Mouse (Mus musculus) thymus, postnatal 10 days (tissue): ENCODE results near the gene Tmem59.

ENCODE experiments used
- DNase-seq, 2 experiments: peaks; one replicate each; pipeline ENCODE4 v3.0.0; 2021; ENCODE audit warnings: low spot score in 2 of 2

The Tmem59 gene

DNA sequence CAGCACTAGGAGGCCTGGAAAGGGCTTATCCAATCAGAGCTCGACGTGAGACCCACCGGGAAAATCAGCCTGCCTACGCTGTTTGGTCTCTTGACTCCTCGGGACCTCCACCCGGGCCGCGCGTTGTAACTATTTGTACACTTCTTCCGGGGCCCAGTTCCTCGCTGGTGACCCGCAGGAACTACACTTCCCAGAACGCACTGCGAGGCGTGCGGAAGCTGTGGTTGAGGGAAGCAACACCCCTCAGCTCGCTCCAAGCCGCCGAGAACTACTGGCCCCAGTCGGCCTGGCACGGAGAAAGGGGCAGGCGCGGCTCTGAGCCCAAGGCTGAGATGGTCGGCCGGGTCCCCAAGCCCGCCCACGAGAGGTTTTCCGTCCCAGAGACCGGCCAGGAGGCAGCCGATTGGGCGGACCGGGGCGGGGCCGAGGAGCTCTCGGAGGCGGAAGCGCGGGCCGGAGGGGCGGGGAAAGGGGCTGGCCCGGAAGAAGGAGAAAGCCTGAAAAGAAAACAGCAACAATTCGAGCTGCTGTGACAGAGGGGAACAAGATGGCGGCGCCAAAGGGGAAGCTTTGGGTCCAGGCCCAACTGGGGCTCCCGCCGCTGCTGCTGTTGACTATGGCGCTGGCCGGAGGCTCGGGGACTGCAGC lies at the start of gene Tmem59:
Gene Tmem59 (plus strand): TSS at position 218 of the 648 bp plus-strand sequence.
- peak; percentile 90 to 93 for DNase-seq

DNA sequence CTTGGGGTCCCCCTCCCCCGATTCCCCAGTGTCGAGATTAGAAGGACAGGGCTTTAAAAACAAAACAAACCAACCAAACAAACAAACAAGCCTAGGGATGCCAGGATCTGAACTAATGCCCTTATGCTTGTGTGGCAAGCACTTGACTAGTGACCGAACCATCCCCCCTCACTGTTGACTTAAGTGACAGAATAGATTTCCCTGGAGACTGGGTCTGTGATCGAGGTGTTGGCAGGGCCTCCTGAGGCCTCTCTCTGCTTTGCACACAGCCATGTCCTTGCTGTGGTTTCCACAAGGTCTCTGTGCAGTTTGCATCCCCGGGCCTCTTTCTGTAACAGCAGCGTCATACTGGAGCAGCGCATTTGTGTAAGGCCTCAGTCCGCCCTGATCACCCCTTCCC lies 48.8 kb upstream of the Tmem59 start:
- DNase-seq: no peak

DNA sequence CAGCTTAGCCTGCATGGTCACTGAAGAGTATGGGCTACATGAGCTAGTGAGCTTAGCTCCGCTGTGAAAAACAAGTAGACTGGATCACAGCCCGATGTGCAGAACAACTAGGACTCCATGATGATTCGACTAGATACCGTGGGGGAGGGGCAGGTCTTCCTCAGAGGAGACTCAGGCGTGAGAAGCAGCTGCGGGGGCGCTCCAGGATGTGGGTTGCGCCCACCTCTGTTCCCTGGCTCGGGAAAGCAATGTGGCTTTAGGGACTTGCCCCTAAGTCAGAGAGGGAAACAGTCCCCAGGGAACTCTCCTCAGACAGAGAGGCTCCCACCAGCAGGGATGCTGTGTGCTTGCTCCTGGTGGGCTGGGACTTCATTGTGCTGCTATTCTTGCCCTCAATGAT lies 47.7 kb upstream of the Tmem59 start:
- peak; percentile 31 to 53 for DNase-seq

DNA sequence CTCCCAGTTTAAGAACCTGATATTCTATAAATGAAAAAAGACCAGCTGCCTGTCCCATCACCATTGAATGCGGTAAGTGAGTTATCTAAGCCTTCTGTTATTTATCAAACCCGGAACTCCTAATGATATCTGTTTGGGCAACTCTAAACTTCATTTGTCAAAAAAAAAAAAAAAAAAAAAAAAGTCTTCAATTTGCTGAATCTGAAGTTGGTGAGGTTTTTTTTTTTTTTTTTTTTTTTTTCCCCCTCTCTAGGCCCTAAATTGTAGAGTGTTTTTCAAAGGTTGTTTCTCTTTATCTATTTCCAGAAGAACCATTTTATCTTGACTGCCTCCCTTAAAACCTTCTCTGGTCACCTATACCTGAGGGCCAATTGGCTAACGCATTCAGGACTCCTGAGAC lies 43.3 kb upstream of the Tmem59 start:
- DNase-seq: no peak

DNA sequence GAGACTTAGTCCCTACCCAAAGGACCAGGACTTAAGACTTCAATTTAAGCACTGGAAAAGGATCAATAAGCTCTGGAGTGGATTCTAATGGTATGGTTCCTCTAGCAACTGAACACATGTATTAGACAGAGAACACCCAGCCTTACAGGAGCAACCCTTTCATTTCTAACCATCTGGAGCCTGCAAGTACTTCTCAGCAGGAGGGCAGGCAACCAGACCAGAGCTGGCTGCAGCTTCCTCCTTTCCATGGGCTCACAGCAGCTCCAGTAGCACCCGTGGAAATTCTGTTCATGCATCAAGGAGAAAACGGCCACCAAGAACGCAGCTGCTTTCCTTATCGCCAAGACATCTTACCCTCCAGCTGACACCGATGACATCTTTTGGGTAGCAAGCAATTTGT lies 42.5 kb upstream of the Tmem59 start:
- no peak for DNase-seq

DNA sequence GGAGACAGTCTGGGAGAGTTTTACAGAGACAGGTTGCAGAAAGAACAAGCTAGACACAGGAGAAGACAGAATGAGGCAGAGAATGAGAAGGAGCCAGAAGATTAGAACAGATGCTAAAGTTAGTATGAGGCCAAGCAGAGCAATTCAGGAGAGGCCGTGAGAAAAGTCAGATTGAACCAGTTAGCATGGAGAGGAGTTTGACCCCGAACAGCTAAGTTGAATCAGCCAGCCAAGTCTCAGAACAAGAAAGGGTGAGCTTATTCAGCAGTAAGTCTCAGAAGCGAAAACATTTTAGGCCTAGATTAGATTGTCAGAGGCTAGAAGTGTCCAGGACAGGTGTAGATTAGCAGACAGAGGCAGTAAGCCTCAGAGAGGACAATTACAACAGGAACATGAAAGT lies 41.7 kb upstream of the Tmem59 start:
- DNase-seq: no peak

DNA sequence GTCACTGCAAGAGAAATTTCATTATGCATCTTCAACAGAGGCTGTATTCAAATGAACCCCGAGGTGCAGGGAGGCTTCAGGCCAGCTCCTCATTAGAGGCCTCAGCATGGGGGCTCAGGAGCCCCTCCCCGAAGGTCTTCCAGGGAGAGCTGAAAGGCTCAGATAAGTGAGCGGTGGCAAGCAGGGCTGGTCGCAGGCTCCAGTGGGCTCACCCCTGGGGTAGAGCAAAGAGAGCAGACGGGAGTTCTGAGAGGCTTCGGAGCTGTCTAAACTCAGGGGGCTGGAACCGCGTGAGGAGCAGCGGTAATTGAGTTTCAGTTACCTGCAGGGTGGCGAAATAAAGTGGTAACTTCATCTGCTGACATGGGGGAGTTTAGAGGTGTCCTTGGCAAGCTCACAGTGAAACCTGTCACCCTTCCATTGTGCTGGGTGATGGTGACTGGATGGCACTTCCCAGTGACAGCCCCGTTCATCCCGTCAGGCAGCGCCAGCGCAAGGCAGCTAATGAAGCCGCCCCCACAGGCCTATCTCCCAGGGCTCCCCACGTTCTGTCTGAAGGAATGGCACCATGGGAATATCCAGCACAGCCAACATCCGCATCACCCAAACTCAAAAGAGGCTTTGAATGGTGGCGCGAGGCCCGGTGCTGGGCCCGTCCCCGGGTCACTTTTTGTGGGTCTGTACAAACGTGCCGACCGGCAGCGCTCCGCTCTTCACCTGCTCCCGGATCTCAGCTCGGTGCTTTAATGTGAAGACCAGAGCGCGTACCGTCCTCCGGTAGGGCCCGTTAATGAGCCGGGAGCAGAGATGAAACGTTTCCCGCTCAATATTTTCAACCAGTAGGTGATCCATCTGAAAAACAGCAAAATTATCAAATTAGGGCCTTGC lies 39.0 kb upstream of the Tmem59 start:
- no peak for DNase-seq

DNA sequence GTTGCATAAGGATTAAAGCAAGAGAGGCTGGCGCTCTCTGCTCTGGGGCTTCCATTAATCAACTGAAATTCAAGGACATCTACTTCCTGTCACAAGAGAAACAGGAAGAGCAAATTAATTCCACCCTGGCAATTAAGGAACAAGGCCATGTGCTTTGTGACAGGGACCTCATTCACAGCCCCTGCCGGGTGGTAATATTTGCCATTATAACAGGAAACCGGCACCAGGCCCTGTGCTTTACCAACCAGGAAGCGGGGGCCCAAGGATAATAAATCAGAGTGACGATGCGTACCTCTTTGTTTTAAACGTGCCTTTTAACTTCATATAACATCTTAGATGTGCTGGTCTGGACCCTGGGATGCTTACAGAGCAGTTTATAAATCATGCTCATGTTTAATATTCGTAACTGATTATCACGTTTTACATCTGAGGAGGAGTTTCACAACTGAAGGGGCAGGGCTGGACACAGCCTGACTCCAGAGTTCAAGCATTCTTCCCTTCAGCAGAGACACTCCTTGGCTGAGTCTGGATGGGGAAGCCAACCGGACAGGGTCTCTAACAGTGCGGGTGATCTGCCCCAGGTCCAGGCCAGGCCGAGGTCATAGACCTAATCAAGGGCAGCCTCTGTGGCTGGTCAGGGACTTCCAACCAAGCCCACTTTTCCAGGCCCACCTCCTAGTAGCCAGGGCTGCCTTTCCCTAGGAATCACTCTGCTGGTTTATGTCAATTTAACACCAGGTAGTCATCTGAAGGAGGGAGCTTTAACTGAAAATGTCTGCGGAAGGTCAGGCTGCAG lies 38.2 kb upstream of the Tmem59 start:
- DNase-seq: no peak

DNA sequence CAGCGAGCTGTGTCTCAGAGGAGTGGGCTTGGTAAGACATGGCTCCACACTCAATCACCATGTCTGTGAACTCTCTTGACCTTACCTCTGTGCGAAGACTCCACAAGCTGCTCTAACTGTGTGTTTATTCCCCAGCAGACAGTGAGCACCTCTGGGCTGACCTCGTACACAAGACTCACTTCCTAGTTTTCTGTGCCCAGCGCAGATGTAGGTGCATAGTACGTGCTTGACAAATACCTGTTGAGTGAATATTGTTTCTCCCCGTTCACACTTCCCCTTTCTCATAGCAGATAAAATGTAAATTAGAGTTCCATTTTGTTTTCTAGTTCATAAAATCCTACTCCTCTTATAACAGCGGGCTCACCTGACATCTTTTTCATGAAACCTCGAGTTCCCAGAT lies 34.7 kb upstream of the Tmem59 start:
- no peak for DNase-seq

DNA sequence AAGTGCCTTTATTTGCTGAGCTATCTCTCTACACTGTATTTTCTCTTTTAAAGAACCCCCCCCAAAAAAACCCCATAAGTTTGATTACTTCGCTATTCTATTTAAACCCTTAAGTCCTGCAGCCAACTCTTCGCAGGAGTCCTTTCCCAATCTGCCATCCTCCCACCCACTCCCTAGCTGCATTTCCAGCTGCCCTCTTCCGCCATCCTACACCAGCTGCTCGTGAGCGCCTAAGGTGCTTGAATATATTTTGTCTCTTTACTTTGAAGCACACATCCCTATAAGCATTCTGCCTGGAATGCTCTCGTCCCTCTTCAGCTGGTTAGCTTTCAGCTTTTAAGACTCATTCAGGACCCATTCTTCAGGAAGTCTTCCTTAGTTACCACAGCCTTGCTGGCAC lies 27.2 kb upstream of the Tmem59 start:
- no peak for DNase-seq

DNA sequence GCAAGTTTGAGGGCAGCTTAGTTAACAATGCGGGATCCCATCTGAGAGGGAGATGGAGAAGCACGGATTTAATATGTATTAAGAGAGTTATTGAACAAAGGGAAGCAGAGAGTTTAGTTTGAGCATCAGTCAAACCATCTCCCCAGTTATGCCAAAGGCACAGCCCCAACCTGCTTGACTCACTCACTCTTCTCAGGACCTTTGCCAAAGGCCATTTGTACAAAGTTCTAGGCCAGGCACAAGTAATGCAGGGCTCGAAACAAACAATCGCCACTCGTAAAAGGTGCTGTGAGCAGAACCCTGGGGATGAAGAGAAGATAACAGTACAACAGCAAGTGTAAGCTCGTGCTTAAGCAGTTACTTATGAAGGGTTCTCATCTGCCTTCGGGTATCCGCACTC lies 25.6 kb upstream of the Tmem59 start:
- no peak for DNase-seq

DNA sequence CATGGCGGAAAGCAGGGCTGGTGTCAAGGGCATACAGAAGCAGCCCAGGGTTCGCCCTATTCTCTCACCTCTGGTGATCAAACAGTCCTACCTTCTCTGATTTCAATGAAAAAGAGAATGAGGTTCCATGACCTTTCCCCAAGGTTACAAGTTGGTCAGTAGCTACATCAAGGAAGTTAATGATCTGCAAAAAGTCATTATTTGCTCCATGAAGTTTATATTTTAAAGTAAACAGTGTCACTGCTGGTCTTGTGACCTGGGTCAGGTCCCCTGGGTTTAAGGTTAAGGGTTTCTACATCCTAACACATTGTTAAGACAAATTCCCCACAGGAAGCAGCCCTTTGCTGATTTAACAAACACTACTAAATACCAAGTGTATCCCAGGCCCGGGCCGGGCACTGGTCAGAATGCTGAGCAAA lies 21.2 kb upstream of the Tmem59 start:
- no peak for DNase-seq

DNA sequence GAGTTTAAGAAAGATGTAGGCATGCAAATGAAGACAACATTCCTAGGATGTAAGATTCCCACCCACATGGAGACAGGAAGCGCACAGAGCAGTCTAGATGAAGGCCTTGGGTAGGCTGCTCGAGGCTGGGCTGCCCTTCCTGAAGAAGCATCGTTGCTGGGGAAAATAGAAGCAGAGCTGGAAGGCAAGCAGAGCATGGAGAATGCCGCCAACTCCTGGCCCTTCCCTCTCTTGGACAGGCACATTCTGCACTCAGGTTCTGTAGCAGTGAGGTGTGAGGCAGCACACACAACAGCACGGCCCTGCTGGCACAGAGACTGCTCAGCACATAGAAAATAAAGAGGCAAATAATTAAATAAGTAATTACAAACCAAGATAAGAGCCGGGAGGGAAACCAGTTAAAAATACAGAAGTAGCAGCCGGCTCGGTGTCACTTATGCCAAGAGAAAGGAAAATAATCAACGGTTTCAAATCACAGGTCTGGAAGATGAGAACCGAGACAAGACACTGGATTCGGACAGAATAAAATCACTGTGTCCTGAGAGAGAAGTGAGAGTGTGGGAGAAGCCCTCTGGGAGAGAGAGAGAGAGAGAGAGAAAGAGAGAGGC lies 18.9 kb upstream of the Tmem59 start:
- DNase-seq: no peak

DNA sequence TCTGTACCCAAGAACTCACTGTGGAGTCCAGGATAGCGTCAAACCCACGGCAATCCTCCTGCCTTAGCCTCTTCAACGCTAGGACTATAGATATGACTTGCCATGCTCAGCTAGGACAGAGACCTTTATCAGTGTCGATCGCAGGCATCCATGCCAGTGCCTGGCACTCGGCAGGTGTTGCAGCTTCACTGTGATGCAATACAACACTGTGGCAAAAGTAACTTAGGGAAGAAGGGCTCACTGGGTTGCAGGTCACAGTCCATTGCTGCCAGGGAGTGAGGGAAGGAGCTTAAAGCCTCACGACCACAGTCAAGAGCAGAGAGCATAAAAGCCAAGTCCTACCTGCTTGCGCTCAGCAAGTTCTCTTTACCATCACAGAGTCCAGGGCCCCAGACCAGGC lies 18.0 kb upstream of the Tmem59 start:
- no peak for DNase-seq

DNA sequence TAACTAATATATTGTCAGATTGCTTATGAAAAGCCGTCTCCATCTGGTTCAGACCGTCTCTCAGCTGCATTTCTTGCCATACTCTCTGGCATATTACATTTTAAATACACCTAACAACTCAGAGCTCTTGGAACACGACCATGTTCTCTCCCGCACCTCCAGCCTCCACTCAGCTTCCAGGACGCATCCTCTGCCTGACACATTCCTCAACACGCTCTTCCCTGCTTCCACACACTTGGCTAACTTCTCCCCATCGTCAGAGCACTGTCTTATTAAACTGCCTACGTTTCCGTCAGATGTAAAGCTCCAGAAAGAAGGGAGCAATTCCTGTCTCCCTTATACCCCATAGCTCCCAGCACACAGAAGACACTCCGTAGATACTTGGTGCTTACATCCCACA lies 14.9 kb upstream of the Tmem59 start:
- DNase-seq: no peak

DNA sequence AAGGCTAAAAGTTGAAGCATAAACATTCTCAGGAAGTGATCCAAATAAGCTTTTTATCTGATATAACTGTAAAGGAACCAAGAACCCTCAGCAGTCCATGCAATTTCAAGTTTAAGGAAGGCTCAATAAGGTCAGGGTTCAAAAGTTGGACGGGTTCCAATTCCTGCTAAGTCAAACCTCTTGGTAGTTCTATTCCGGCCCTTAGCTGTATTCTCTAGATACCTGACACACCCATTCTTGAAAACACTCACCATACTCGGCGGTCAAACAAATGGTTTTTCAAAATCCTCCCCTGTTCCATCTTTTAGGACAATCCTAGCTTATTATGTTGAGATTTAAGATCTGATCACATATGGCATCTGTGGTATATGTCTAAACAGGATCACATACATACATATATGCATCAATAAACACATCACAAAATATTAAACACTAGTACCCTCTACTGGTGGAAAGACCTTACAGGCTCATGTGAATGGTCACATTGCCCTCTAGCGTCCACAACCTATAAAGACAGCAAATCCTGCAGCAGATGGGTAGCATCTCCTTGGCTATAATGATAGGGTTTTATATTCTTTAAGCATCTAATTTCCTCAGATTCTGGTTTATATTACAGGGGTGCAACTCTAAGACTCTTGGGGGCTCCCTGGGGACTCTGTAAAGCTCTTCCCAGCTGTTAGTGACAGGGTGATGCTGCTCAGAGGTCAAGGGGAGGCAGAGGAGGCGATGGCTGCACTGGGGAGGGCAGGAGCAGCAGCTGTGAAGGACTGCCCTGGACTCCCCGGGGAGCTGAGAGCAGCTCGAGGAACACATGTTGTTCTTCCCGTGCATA lies 14.2 kb upstream of the Tmem59 start:
- DNase-seq: peak; percentile 39 to 79

DNA sequence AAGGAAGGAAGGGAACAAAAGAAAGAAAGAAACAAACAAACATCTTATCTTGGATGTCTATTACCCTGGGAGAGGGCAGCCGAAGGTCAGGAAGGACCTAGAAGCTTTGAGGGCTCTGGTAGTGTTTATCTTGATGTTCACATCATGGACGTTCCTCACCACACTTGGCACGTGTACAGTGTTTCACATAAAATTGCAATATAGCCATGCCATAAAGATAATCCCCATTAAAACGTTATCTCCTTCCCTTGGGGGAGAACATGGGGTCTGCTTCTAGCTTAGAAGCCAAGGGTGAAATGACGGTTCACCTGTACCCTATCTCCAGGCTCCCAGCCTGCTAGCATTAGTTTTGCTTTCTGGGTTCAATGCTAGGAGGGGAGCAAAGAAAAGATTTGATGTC lies 11.5 kb upstream of the Tmem59 start:
- no peak for DNase-seq

DNA sequence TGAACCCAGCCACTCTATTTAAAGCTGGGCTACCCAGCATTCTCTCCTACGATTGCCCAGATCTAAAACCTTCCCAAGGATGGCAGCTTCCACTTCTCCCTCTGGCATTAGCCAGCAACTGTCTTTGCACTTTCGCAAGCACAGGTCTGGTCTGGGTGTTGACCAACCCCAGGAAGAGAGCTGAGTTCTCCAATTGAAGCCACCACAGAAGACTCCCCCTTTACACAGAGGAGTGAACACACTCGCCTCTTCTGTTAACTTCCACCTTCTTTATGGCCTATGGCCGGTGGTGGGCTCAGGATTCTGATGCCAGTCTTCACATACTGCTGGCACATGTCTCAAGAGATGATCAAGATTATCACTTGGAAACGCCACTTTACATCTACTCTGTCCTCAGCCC lies 10.4 kb upstream of the Tmem59 start:
- DNase-seq: no peak

DNA sequence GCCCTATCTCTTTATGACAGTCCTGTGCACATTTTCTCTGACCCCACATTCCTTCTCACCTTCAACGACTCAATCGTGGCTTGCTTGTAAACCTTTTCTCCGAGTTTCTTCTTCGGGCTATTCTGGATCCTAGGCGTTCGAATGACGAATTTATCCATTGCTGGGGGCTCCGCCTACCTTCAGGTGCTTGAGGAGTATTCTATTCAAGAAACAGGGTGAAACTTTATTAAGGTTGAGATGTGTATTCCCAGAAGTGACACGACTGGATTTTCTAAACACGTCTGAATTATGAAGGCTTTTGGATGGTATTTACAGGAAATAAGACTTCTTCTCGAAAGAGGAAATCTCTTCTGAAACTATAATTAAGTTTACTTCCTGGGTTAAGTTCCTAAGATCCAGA lies 693 bp upstream of the Tmem59 start:
- no peak for DNase-seq

DNA sequence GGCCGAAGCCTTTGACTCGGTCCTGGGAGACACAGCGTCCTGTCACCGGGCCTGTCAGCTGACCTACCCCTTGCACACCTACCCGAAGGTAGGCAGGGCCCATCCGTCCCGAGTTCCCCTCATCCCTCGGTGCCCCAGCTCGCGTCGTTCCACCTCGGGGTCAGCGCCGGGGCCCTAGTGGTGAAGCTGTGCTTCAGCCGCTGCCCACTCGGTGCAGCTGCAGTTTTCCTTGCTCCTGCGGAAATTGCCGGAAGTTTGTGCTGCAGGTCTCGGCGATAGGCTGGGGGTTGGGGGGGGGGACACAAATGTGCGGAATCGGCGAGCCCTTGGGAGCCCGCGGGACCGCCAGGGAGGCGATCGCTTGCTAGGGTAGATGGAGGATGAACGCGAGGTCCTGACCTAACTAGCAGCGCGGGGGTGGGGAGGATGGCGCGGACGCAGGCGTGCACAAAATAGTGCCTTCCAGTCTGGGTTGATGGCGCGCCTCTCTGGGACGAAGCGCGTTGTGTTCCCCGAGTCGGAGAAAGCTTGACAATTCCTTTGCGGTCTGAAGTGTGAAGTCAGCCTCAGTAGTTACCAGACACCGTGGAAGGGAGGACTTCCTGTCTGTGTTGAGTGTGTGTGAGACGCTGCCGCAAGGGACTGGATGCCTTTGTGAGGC lies 761 bp downstream of the Tmem59 start, which contains the start of gene Tceanc2:
Gene Tceanc2 (minus strand): TSS at position 287 of the 661 bp plus-strand sequence.
- peak; percentile 63 to 69 for DNase-seq

DNA sequence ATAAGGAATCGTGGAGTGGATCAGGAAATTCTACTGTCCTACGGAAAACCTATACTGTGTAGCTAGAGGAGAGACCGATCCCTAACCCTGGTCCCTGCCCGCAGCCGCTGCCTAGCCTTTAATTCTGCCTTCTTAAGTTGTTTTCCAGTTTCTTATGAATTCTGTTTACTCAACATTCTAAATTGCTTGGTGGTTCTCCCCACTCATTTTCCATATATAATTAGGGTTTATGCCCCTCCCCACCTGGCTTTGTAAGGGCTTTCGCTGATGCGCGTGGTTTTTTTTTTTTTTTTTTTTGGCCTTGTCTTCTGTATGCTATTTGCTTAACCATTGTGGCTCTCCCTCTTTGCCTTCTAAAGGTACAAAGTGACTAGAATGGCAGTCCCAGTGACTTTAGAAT lies 1.4 kb downstream of the Tmem59 start:
- DNase-seq: no peak
